Mouse (Mus musculus) ovary, postnatal 36 days (tissue): ENCODE measurements around the gene Mcm6.

Source experiments
- DNase-seq: peaks from one replicate; pipeline ENCODE4 v3.0.0; 2022; ENCODE audit warnings: low spot score, mixed read lengths

The Mcm6 gene

GRCm38 (mm10) chr1:128359554-128360376, at the start of gene Mcm6:
Gene Mcm6 (minus strand): TSS chr1:128359664.
- peak; percentile 91 for DNase-seq

GRCm38 (mm10) chr1:128406846-128407245, 47.4 kb upstream of the Mcm6 start:
- DNase-seq, result no peak

- DNase-seq, result no peak
Measured at GRCm38 (mm10) chr1:128405675-128406074, 46.2 kb upstream of the Mcm6 start.

GRCm38 (mm10) chr1:128405041-128405481, 45.6 kb upstream of the Mcm6 start:
- DNase-seq, result no peak

GRCm38 (mm10) chr1:128400926-128401325, 41.5 kb upstream of the Mcm6 start:
- no peak for DNase-seq

GRCm38 (mm10) chr1:128399941-128400915, 40.8 kb upstream of the Mcm6 start:
- no peak for DNase-seq

- no peak for DNase-seq
Measured at GRCm38 (mm10) chr1:128398738-128399445, 39.4 kb upstream of the Mcm6 start.

GRCm38 (mm10) chr1:128394657-128395056, 35.2 kb upstream of the Mcm6 start:
- no peak for DNase-seq

- DNase-seq, result no peak
Measured at GRCm38 (mm10) chr1:128392382-128392781, 32.9 kb upstream of the Mcm6 start.

GRCm38 (mm10) chr1:128386487-128386886, 27.0 kb upstream of the Mcm6 start:
- DNase-seq, result no peak

GRCm38 (mm10) chr1:128376841-128377240, 17.4 kb upstream of the Mcm6 start:
- no peak for DNase-seq

- DNase-seq, result no peak
Measured at GRCm38 (mm10) chr1:128372143-128372860, 12.8 kb upstream of the Mcm6 start.

- DNase-seq, result no peak
Measured at GRCm38 (mm10) chr1:128368732-128369441, 9.4 kb upstream of the Mcm6 start.

GRCm38 (mm10) chr1:128360601-128361000, 1.1 kb upstream of the Mcm6 start:
- no peak for DNase-seq

- peak; percentile 13 for DNase-seq
Measured at GRCm38 (mm10) chr1:128358916-128359553, 429 bp downstream of the Mcm6 start.

- DNase-seq, result peak; percentile 39
Measured at GRCm38 (mm10) chr1:128358276-128358675, 1.2 kb downstream of the Mcm6 start.

GRCm38 (mm10) chr1:128357452-128357851, 2.0 kb downstream of the Mcm6 start:
- no peak for DNase-seq

GRCm38 (mm10) chr1:128353092-128353491, 6.4 kb downstream of the Mcm6 start:
- no peak for DNase-seq

- DNase-seq, result no peak
Measured at GRCm38 (mm10) chr1:128344232-128344631, 15.2 kb downstream of the Mcm6 start.

- no peak for DNase-seq
Measured at GRCm38 (mm10) chr1:128337708-128338320, 21.6 kb downstream of the Mcm6 start.
